ENCODE assay signal across 9 mouse cellular contexts in the genomic region with DNA sequence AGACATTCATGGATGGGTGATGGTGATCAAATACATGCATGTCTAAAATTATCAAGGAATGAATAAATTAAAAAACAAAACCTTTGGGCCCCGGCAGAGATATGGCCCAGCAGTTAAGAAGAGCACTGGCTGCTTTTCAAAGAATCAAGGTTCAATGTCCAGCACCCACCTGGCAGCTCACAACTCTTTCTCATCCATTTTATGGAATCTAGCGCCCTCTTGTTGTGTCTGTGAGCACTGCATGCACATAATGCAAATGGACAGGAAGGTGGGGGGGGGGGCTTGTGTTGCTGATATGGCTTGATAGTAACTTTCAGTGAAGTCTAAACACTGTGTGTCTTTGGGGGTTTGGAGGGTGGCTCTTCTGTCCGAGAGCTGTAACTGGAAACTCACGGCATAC. TPM values are rescaled to one million over a fixed set of nuclear protein-coding genes. Genes with fewer than 3 reads are reported as not detected.
DNase-seq lines count a peak whose midpoint lies in the region; ATAC-seq and TF ChIP-seq lines count a peak whose summit lies in the region.
"Had no signal": no experiment of that assay in that cellular context is flagged by ENCODE, and none has a peak within 500 bp of the region (broad histone marks: within the 10 kb centered on the region; RNA-seq: fewer than 3 reads in every experiment).

No protein-coding gene starts in this region.

- H3K9me3 ChIP-seq in heart, embryonic 11.5 days (replicated peaks; ENCODE audit: control insufficient read depth, low read length), result no peaks in the 10 kb centered on the region
- no peaks in the 10 kb centered on the region for H3K9me3 ChIP-seq in embryonic facial prominence, embryonic 10.5 days
- H3K9me3 ChIP-seq in midbrain, postnatal 0 days (ENCODE audit: low read length), result no peaks in the 10 kb centered on the region
- H3K9me3 ChIP-seq: stomach, embryonic 15.5 days had no signal

- no peak overlapping the region for H3K27ac ChIP-seq in heart, embryonic 11.5 days (ENCODE audit: low read depth, low read length)
- no peak overlapping the region for H3K27ac ChIP-seq in embryonic facial prominence, embryonic 10.5 days (replicated peaks)
- no peak overlapping the region for H3K27ac ChIP-seq in midbrain, postnatal 0 days (ENCODE audit: low read depth, low read length)
- H3K27ac ChIP-seq: stomach, embryonic 15.5 days had no signal

- H3K4me3 ChIP-seq in heart, embryonic 11.5 days (ENCODE audit: low read depth, low read length), result no peak overlapping the region
- no peak overlapping the region for H3K4me3 ChIP-seq in embryonic facial prominence, embryonic 10.5 days
- H3K4me3 ChIP-seq in midbrain, postnatal 0 days (ENCODE audit: low read depth, low read length), result no peak overlapping the region
- H3K4me3 ChIP-seq: stomach, embryonic 15.5 days had no signal

- H3K9ac ChIP-seq in heart, embryonic 11.5 days (ENCODE audit: low read depth, low read length), result no peak overlapping the region
- no peak overlapping the region for H3K9ac ChIP-seq in midbrain, postnatal 0 days (replicated peaks; ENCODE audit: low read length, poor library complexity, severe bottlenecking)
- H3K9ac ChIP-seq: stomach, embryonic 15.5 days had no signal

- no peaks in the 10 kb centered on the region for H3K36me3 ChIP-seq in heart, embryonic 11.5 days (ENCODE audit: control insufficient read depth, insufficient read depth, low read length)
- no peaks in the 10 kb centered on the region for H3K36me3 ChIP-seq in embryonic facial prominence, embryonic 10.5 days (replicated peaks)
- no peaks in the 10 kb centered on the region for H3K36me3 ChIP-seq in midbrain, postnatal 0 days (ENCODE audit: insufficient read depth, low read length)
- H3K36me3 ChIP-seq: stomach, embryonic 15.5 days had no signal

- H3K4me2 ChIP-seq in heart, embryonic 11.5 days, result no peak overlapping the region
- no peak overlapping the region for H3K4me2 ChIP-seq in midbrain, postnatal 0 days (ENCODE audit: low read depth, low read length, poor library complexity, severe bottlenecking)
- H3K4me2 ChIP-seq: stomach, embryonic 15.5 days had no signal

- H3K4me1 ChIP-seq in heart, embryonic 11.5 days (ENCODE audit: control insufficient read depth, insufficient read depth, low read length), result no peaks in the 10 kb centered on the region
- H3K4me1 ChIP-seq in embryonic facial prominence, embryonic 10.5 days, result peaks cover 4% of the 10 kb centered on the region
- H3K4me1 ChIP-seq in midbrain, postnatal 0 days (ENCODE audit: insufficient read depth, low read length), result no peaks in the 10 kb centered on the region
- H3K4me1 ChIP-seq: stomach, embryonic 15.5 days had no signal

- peak; percentile 61 for TF ChIP-seq CTCF in midbrain, postnatal 0 days (IDR thresholded peaks at IDR 0.05)

- peak; percentile 19 to 39 for DNase-seq in heart, postnatal 10 days
- DNase-seq in 3T3-L1 (ENCODE audit: low read depth, low spot score), result peak; percentile 26
- DNase-seq in ES-CJ7 (ENCODE audit: low read depth, low spot score), result peak; percentile 78
- DNase-seq in embryonic facial prominence, embryonic 10.5 days (ENCODE audit: low spot score), result peak; percentile 21
- peak; percentile 21 for DNase-seq in midbrain, postnatal 0 days (ENCODE audit: low spot score)
- no peak for DNase-seq in urinary bladder, postnatal 25 days (ENCODE audit: low spot score)
- DNase-seq in urinary bladder, postnatal 4 days (ENCODE audit: low spot score in 2 of 2), result no peak

- peaks cover 25% of the 10 kb centered on the region for H3K27me3 ChIP-seq in heart, embryonic 11.5 days (ENCODE audit: control insufficient read depth, insufficient read depth, low read length)
- H3K27me3 ChIP-seq in embryonic facial prominence, embryonic 10.5 days (replicated peaks; ENCODE audit: low read depth, poor library complexity, severe bottlenecking), result peaks cover 39% of the 10 kb centered on the region
- no peaks in the 10 kb centered on the region for H3K27me3 ChIP-seq in midbrain, postnatal 0 days (ENCODE audit: insufficient read depth, low read length)

- WGBS in heart, embryonic 11.5 days (ENCODE audit: insufficient replicate concordance), result 57% methylated on average over 4 of the region's 4 CpGs
- WGBS in embryonic facial prominence, embryonic 10.5 days, result 70% methylated on average over 4 of the region's 4 CpGs
- 78% methylated on average over 4 of the region's 4 CpGs for WGBS in midbrain, postnatal 0 days

- intact Hi-C loops in heart, postnatal 10 days (cut with DNase I), result loop anchor here (5.0 kb wide), 2 partner anchors 101 to 291 kb away; partner anchors contain the start of gene Suds3

- ATAC-seq in heart, embryonic 11.5 days (replicated peaks; ENCODE audit: insufficient number of reproducible peaks, low FRiP score, low TSS enrichment), result no peak
- ATAC-seq in midbrain, postnatal 0 days (ENCODE audit: low FRiP score), result no peak

RNA-seq across cellular contexts. Expression of gene Ksr2, which starts 5.6 kb away (rescaled TPM):
- under 1 TPM; 0.02 to 0.05 TPM for total RNA-seq in heart, postnatal 10 days (2021)
- 0.15 and 0.19 TPM in 2 replicates for polyA plus RNA-seq in heart, embryonic 11.5 days (2014; fragmentation: Nextera tagmentation; extraction: Ambion mirVana)
- polyA plus RNA-seq in embryonic facial prominence, embryonic 10.5 days (2016; fragmentation: Nextera tagmentation; extraction: Ambion mirVana), result 0.24 and 0.32 TPM in 2 replicates
- 14.5 and 16.0 TPM in 2 replicates for total RNA-seq in midbrain, postnatal 0 days (2014; rRNA removed)
- 6.7 and 8.9 TPM in 2 replicates for polyA plus RNA-seq in midbrain, postnatal 0 days (2015; fragmentation: Nextera tagmentation; extraction: Ambion mirVana)

RNA-seq across cellular contexts. Expression of gene Rfc5, which starts 19.4 kb away (rescaled TPM):
- 10 to 100 TPM; 14.5 to 14.9 TPM for total RNA-seq in heart, postnatal 10 days (2021)
- 73.7 and 77.8 TPM in 2 replicates for polyA plus RNA-seq in heart, embryonic 11.5 days (2014; fragmentation: Nextera tagmentation; extraction: Ambion mirVana)
- 135 TPM in 2 replicates for polyA plus RNA-seq in embryonic facial prominence, embryonic 10.5 days (2016; fragmentation: Nextera tagmentation; extraction: Ambion mirVana)
- total RNA-seq in midbrain, postnatal 0 days (2014; rRNA removed), result 12.0 and 15.2 TPM in 2 replicates
- 22.0 and 22.1 TPM in 2 replicates for polyA plus RNA-seq in midbrain, postnatal 0 days (2015; fragmentation: Nextera tagmentation; extraction: Ambion mirVana)

RNA-seq across cellular contexts. Expression of gene Wsb2, which starts 51.1 kb away (rescaled TPM):
- 100 to 1,000 TPM; 108 to 118 TPM for total RNA-seq in heart, postnatal 10 days (2021)
- 77.0 and 88.9 TPM in 2 replicates for polyA plus RNA-seq in heart, embryonic 11.5 days (2014; fragmentation: Nextera tagmentation; extraction: Ambion mirVana)
- polyA plus RNA-seq in embryonic facial prominence, embryonic 10.5 days (2016; fragmentation: Nextera tagmentation; extraction: Ambion mirVana), result 42.0 and 47.3 TPM in 2 replicates
- 395 and 494 TPM in 2 replicates for total RNA-seq in midbrain, postnatal 0 days (2014; rRNA removed)
- 336 and 360 TPM in 2 replicates for polyA plus RNA-seq in midbrain, postnatal 0 days (2015; fragmentation: Nextera tagmentation; extraction: Ambion mirVana)

Comparison
In these comparisons a context has a peak if more than half of its experiments do, and no peak if none do; other contexts are left out.
1. DNase-seq: peak in heart, postnatal 10 days (2 of 2), 3T3-L1 (single experiment), ES-CJ7 (single experiment), embryonic facial prominence, embryonic 10.5 days (single experiment) and midbrain, postnatal 0 days (single experiment); none in urinary bladder, postnatal 25 days (single experiment) and urinary bladder, postnatal 4 days (0 of 2).